Mouse (Mus musculus) C2C12 (cell line): ENCODE measurements around the gene Cdh8.

Experiments used
- CEBPB ChIP-seq: IDR thresholded peaks from one replicate; pipeline ENCODE4 v1.6.1; 2011; ENCODE audit warnings: low read depth, mild to moderate bottlenecking, control low read depth, moderate library complexity
- CTCF ChIP-seq: IDR thresholded peaks from one replicate; pipeline ENCODE4 v1.5.1; 2011; ENCODE audit not compliant: control insufficient read depth, insufficient read depth, insufficient read length
- MAX ChIP-seq: IDR thresholded peaks from one replicate; pipeline ENCODE4 v1.6.1; 2011; ENCODE audit warnings: mild to moderate bottlenecking, control low read depth
- MYOD1 ChIP-seq: IDR thresholded peaks from one replicate; pipeline ENCODE4 v1.6.1; 2011; ENCODE audit warnings: low read depth; ENCODE audit not compliant: control insufficient read depth, insufficient read length
- MYOG ChIP-seq: IDR thresholded peaks from one replicate; pipeline ENCODE4 v1.6.1; 2011; ENCODE audit not compliant: control insufficient read depth, insufficient read length; ENCODE audit errors: extremely low read depth

DNA sequence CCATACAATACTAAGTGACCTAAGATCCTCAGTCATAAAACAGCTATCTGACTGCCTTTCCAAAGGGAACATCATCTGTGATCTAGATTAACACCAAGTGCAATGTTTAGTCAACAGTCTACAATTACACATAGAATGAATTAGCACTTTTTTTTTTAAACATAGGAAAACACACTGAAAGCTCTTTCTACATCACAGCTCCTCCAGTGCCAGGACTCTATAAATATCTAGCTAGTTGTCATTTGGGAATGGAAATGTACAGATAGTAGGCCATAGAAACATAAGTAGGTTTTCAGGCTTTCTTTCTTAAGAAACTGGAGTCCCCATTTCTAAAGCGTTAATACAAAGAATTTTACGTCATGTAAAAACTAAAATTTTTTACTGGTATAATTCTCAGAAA, 375.8 kb downstream of the Cdh8 start:
- TF ChIP-seq CEBPB (no peak), CTCF (no peak), MYOG (no peak), MYOD1 (no peak), MAX (no peak)
